Mouse (Mus musculus): ENCODE results near the gene Atp5g3. TPM values are rescaled to one million over a fixed set of nuclear protein-coding genes. Genes with fewer than 3 reads are reported as not detected.
A peak's percentile ranks its signal among the peaks of the same experiment; 100 is the strongest.

The Atp5g3 gene
- polyA plus RNA-seq (2014; fragmentation: Nextera tagmentation; extraction: Ambion mirVana), result 831 and 886 TPM in 2 replicates

GRCm38 (mm10) chr2:73911175-73911700, at the start of gene Atp5g3:
TSS of gene Atp5g3 (minus strand) at chr2:73911326.
- peak within 1 kb of the TSS; percentile 54 for H3K4me2 ChIP-seq
- H3K4me3 ChIP-seq (ENCODE audit: low read depth, low read length), result peak within 1 kb of the TSS; percentile 96
- WGBS, result under 1% methylated on average over 38 of the region's 38 CpGs
- ATAC-seq (ENCODE audit: low FRiP score), result peak; percentile 95
- H3K27me3 ChIP-seq (ENCODE audit: control insufficient read depth, insufficient read depth, low read length), result no peaks in the 10 kb centered on the region
- H3K36me3 ChIP-seq (ENCODE audit: control insufficient read depth, insufficient read depth, low read length), result peaks cover 17% of the 10 kb centered on the region
- DNase-seq (ENCODE audit: low spot score, missing footprints), result peak; percentile 99
- peak within 1 kb of the TSS; percentile 97 for H3K9ac ChIP-seq (ENCODE audit: low read length)
- peak within 1 kb of the TSS; percentile 71 for H3K27ac ChIP-seq (ENCODE audit: low read depth, low read length)
- no peaks in the 10 kb centered on the region for H3K9me3 ChIP-seq (ENCODE audit: control insufficient read depth, low read length)
- peaks cover 4% of the 10 kb centered on the region; the same call in 1 of the 2 replicates for H3K4me1 ChIP-seq (ENCODE audit: control insufficient read depth, insufficient read depth, low read length)

DNA sequence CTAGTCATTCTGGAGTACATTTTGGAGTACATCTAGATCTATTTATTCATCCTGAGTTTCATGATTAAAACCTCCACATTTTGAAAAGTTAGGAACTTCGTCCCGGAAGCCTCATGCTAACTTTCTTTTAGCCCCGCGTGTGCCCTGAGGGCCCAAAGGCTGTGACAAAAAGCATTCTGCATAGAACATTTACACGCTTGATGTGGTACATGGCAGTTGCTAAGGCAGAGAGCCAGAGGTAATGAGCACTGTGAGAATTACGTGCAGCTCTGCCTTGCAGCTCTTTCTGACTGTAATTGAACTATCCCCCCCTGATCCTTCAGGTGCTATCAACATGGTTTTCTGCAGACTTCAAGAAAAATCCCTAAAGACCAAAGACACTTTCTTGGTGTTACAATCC, 47.2 kb upstream of the Atp5g3 start:
- H3K27ac ChIP-seq (ENCODE audit: low read depth, low read length), result no peak overlapping the region
- H3K4me2 ChIP-seq, result no peak overlapping the region
- H3K27me3 ChIP-seq (ENCODE audit: control insufficient read depth, insufficient read depth, low read length), result no peaks in the 10 kb centered on the region
- no peaks in the 10 kb centered on the region for H3K36me3 ChIP-seq (ENCODE audit: control insufficient read depth, insufficient read depth, low read length)
- no peak for ATAC-seq (ENCODE audit: low FRiP score)
- WGBS, result 88% methylated on average over 6 of the region's 6 CpGs
- H3K4me3 ChIP-seq (ENCODE audit: low read depth, low read length), result no peak overlapping the region
- no peak overlapping the region for H3K9ac ChIP-seq (ENCODE audit: low read length)
- no peaks in the 10 kb centered on the region for H3K9me3 ChIP-seq (ENCODE audit: control insufficient read depth, low read length)
- no peak for DNase-seq (ENCODE audit: low spot score, missing footprints)
- no peaks in the 10 kb centered on the region for H3K4me1 ChIP-seq (ENCODE audit: control insufficient read depth, insufficient read depth, low read length)

DNA sequence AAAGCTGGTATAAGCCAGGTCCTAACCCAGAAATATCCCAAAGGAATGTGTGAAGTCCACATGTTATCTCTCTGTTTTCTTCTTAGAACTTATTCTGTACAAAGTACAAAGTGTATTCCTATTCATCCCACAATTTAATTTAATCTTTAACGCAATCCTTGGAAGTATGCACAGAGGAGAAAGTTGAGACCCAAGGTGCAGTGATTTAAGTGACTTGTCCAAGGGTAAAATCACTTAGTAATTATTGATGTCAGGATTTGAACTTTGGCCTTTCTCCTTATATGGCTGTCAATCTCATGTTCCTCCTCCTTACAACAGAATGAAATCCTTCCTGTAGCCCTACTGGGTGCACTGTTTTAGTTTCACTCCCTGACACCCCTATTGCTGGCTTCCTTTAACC, 42.5 kb upstream of the Atp5g3 start:
- Histone ChIP-seq H3K27me3 (ENCODE audit: control insufficient read depth, insufficient read depth, low read length) (no peaks in the 10 kb centered on the region), H3K4me2 (no peak overlapping the region), H3K9ac (ENCODE audit: low read length) (no peak overlapping the region), H3K36me3 (ENCODE audit: control insufficient read depth, insufficient read depth, low read length) (no peaks in the 10 kb centered on the region), H3K9me3 (ENCODE audit: control insufficient read depth, low read length) (no peaks in the 10 kb centered on the region), H3K27ac (ENCODE audit: low read depth, low read length) (no peak overlapping the region), H3K4me1 (ENCODE audit: control insufficient read depth, insufficient read depth, low read length) (no peaks in the 10 kb centered on the region), H3K4me3 (ENCODE audit: low read depth, low read length) (no peak overlapping the region)
- 83% methylated on average over 1 of the region's 1 CpGs for WGBS
- DNase-seq (ENCODE audit: low spot score, missing footprints) (no peak), ATAC-seq (ENCODE audit: low FRiP score) (no peak)

DNA sequence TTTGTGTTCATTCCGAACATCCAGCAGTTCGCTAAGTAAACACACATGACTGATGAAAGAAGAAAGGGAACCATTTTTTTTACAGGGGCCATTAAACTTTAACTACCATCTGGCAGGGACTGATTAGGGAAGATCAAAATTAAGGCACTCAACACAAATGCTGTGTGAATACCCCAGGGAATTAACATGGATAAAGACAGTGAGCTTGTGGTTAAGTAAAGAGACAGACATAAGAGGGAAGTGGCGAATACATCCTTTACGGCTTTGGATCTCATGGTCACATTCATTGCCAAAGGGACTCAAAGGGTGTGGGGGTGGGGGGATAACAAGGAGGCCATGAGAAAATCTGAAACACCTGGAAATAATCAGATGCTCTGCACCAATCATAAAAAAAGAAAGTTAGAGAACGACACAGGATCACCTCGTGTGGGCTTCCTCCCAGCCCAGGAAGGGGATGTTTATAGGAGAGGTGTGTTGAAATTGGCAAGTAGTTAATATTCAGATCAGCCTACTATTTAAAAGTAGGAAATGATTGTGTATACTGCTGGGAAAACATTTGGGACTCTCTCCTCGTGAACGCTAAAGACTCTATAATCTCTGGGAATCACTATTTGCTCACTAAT, 41.6 kb upstream of the Atp5g3 start:
- Histone ChIP-seq H3K27ac (ENCODE audit: low read depth, low read length) (no peak overlapping the region), H3K4me2 (no peak overlapping the region), H3K4me1 (ENCODE audit: control insufficient read depth, insufficient read depth, low read length) (no peaks in the 10 kb centered on the region), H3K9me3 (ENCODE audit: control insufficient read depth, low read length) (no peaks in the 10 kb centered on the region), H3K9ac (ENCODE audit: low read length) (no peak overlapping the region), H3K4me3 (ENCODE audit: low read depth, low read length) (no peak overlapping the region), H3K36me3 (ENCODE audit: control insufficient read depth, insufficient read depth, low read length) (no peaks in the 10 kb centered on the region), H3K27me3 (ENCODE audit: control insufficient read depth, insufficient read depth, low read length) (no peaks in the 10 kb centered on the region)
- ATAC-seq (ENCODE audit: low FRiP score), result no peak
- no peak for DNase-seq (ENCODE audit: low spot score, missing footprints)
- 75% methylated on average over 8 of the region's 8 CpGs for WGBS

- Histone ChIP-seq H3K9ac (ENCODE audit: low read length) (no peak overlapping the region), H3K4me1 (ENCODE audit: control insufficient read depth, insufficient read depth, low read length) (no peaks in the 10 kb centered on the region), H3K9me3 (ENCODE audit: control insufficient read depth, low read length) (no peaks in the 10 kb centered on the region), H3K36me3 (ENCODE audit: control insufficient read depth, insufficient read depth, low read length) (no peaks in the 10 kb centered on the region), H3K27me3 (ENCODE audit: control insufficient read depth, insufficient read depth, low read length) (no peaks in the 10 kb centered on the region), H3K27ac (ENCODE audit: low read depth, low read length) (no peak overlapping the region), H3K4me3 (ENCODE audit: low read depth, low read length) (no peak overlapping the region), H3K4me2 (no peak overlapping the region)
- no peak for ATAC-seq (ENCODE audit: low FRiP score)
- DNase-seq (ENCODE audit: low spot score, missing footprints), result peak; percentile 8
- WGBS, result 85% methylated on average over 2 of the region's 2 CpGs
Measured at GRCm38 (mm10) chr2:73947360-73947759, 36.2 kb upstream of the Atp5g3 start.

- no peaks in the 10 kb centered on the region for H3K9me3 ChIP-seq (ENCODE audit: control insufficient read depth, low read length)
- H3K4me3 ChIP-seq (ENCODE audit: low read depth, low read length), result no peak overlapping the region
- DNase-seq (ENCODE audit: low spot score, missing footprints) (peak; percentile 51), ATAC-seq (ENCODE audit: low FRiP score) (no peak)
- no peaks in the 10 kb centered on the region for H3K36me3 ChIP-seq (ENCODE audit: control insufficient read depth, insufficient read depth, low read length)
- H3K4me1 ChIP-seq (ENCODE audit: control insufficient read depth, insufficient read depth, low read length), result no peaks in the 10 kb centered on the region
- H3K9ac ChIP-seq (ENCODE audit: low read length), result no peak overlapping the region
- no peak overlapping the region for H3K4me2 ChIP-seq
- H3K27me3 ChIP-seq (ENCODE audit: control insufficient read depth, insufficient read depth, low read length), result no peaks in the 10 kb centered on the region
- no peak overlapping the region for H3K27ac ChIP-seq (ENCODE audit: low read depth, low read length)
- 90% methylated on average over 8 of the region's 8 CpGs for WGBS
Measured at GRCm38 (mm10) chr2:73943735-73944134, 32.6 kb upstream of the Atp5g3 start.

DNA sequence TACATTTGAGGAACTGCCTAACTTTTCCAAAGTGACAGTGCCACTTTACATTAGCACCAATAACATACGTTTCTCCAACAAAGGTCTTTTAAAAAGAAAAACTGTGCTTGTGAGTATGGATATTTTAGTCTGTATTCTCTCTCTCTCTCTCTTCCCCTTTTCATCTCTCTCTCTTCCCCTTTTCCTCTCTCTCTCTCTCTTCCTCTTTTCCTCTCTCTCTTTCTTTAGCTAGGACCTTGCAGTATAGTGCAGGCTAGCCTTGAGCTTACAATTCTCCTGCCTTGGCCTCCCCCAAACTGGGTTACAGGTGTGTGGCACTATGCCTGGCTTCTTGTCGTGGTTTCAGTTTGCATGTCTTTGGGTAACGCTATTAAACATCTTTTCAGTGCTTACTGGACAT, 31.7 kb upstream of the Atp5g3 start:
- H3K4me2 ChIP-seq, result no peak overlapping the region
- DNase-seq (ENCODE audit: low spot score, missing footprints), result peak; percentile 17
- no peak overlapping the region for H3K4me3 ChIP-seq (ENCODE audit: low read depth, low read length)
- no peaks in the 10 kb centered on the region for H3K27me3 ChIP-seq (ENCODE audit: control insufficient read depth, insufficient read depth, low read length)
- no peak overlapping the region for H3K27ac ChIP-seq (ENCODE audit: low read depth, low read length)
- WGBS, result 88% methylated on average over 3 of the region's 3 CpGs
- H3K4me1 ChIP-seq (ENCODE audit: control insufficient read depth, insufficient read depth, low read length), result no peaks in the 10 kb centered on the region
- H3K9me3 ChIP-seq (ENCODE audit: control insufficient read depth, low read length), result no peaks in the 10 kb centered on the region
- no peak for ATAC-seq (ENCODE audit: low FRiP score)
- no peak overlapping the region for H3K9ac ChIP-seq (ENCODE audit: low read length)
- H3K36me3 ChIP-seq (ENCODE audit: control insufficient read depth, insufficient read depth, low read length), result no peaks in the 10 kb centered on the region

GRCm38 (mm10) chr2:73941281-73941680, 30.2 kb upstream of the Atp5g3 start:
- no peaks in the 10 kb centered on the region for H3K36me3 ChIP-seq (ENCODE audit: control insufficient read depth, insufficient read depth, low read length)
- no peaks in the 10 kb centered on the region for H3K4me1 ChIP-seq (ENCODE audit: control insufficient read depth, insufficient read depth, low read length)
- H3K9me3 ChIP-seq (ENCODE audit: control insufficient read depth, low read length), result no peaks in the 10 kb centered on the region
- DNase-seq (ENCODE audit: low spot score, missing footprints) (no peak), ATAC-seq (ENCODE audit: low FRiP score) (no peak)
- H3K9ac ChIP-seq (ENCODE audit: low read length), result no peak overlapping the region
- 58% methylated on average over 1 of the region's 1 CpGs for WGBS
- H3K4me3 ChIP-seq (ENCODE audit: low read depth, low read length), result no peak overlapping the region
- H3K27ac ChIP-seq (ENCODE audit: low read depth, low read length), result no peak overlapping the region
- no peaks in the 10 kb centered on the region for H3K27me3 ChIP-seq (ENCODE audit: control insufficient read depth, insufficient read depth, low read length)
- no peak overlapping the region for H3K4me2 ChIP-seq

- DNase-seq (ENCODE audit: low spot score, missing footprints) (peak; percentile 56), ATAC-seq (ENCODE audit: low FRiP score) (no peak)
- no peak overlapping the region for H3K4me2 ChIP-seq
- H3K9ac ChIP-seq (ENCODE audit: low read length), result no peak overlapping the region
- H3K4me3 ChIP-seq (ENCODE audit: low read depth, low read length), result no peak overlapping the region
- H3K27me3 ChIP-seq (ENCODE audit: control insufficient read depth, insufficient read depth, low read length), result no peaks in the 10 kb centered on the region
- H3K9me3 ChIP-seq (ENCODE audit: control insufficient read depth, low read length), result no peaks in the 10 kb centered on the region
- no peak overlapping the region for H3K27ac ChIP-seq (ENCODE audit: low read depth, low read length)
- no peaks in the 10 kb centered on the region for H3K4me1 ChIP-seq (ENCODE audit: control insufficient read depth, insufficient read depth, low read length)
- 87% methylated on average over 7 of the region's 7 CpGs for WGBS
- H3K36me3 ChIP-seq (ENCODE audit: control insufficient read depth, insufficient read depth, low read length), result no peaks in the 10 kb centered on the region
Measured at GRCm38 (mm10) chr2:73940471-73940870, 29.3 kb upstream of the Atp5g3 start.

Measured in midbrain, embryonic 11.5 days (tissue).